Mouse (Mus musculus) CH12.LX (cell line): ENCODE measurements around the gene Krtap8-1. TPM values are rescaled to one million over a fixed set of nuclear protein-coding genes. Genes with fewer than 3 reads are reported as not detected.

ENCODE experiments used
- DNase-seq: peaks from one replicate; pipeline ENCODE4 v3.0.0-alpha.2; 2013; ENCODE audit errors: extremely low read depth
- H3K27ac ChIP-seq: 2 replicates; pipeline ENCODE4 v1.5.1; 2012; ENCODE audit warnings: low read depth, mild to moderate bottlenecking, control low read depth, moderate library complexity; ENCODE audit not compliant: insufficient read depth
- H3K27me3 ChIP-seq: replicated peaks from 2 replicates; pipeline ENCODE3; 2012; ENCODE audit warnings: inconsistent platforms
- H3K36me3 ChIP-seq, 2 experiments: replicated peaks in 1 of 2; 2 replicates each; pipeline versions ENCODE3 to v1.6.1; 2012; ENCODE audit warnings: inconsistent platforms in 1 of 2, low read length in 1 of 2, mild to moderate bottlenecking in 1 of 2, mixed read lengths in 1 of 2, moderate library complexity in 1 of 2; ENCODE audit not compliant: control insufficient read depth in 1 of 2, insufficient read depth in 1 of 2
- H3K4me1 ChIP-seq, 2 experiments: 2 replicates each; pipeline ENCODE4 v1.6.1; 2012; ENCODE audit warnings: inconsistent platforms in 1 of 2, moderate library complexity in 1 of 2; ENCODE audit not compliant: insufficient read depth in 2 of 2, control insufficient read depth in 1 of 2
- H3K4me2 ChIP-seq: 2 replicates; pipeline ENCODE4 v1.6.1; 2012; ENCODE audit warnings: low read depth, mild to moderate bottlenecking, control low read depth; ENCODE audit not compliant: poor library complexity, insufficient read depth, severe bottlenecking
- H3K4me3 ChIP-seq, 3 experiments: fragments of 150-350 bp in 1 of 3; sonication (generic) in 1 of 3; replicated peaks in 1 of 3; 2 replicates each; pipeline versions ENCODE3 to v1.5.1; 2011 to 2012; ENCODE audit warnings: low read depth in 2 of 3, low read length in 2 of 3, mild to moderate bottlenecking in 2 of 3, moderate library complexity in 2 of 3, control low read depth in 1 of 3, improper control_type of control experiment in 1 of 3, inconsistent platforms in 1 of 3, mixed read lengths in 1 of 3; ENCODE audit not compliant: poor library complexity in 1 of 3
- H3K79me2 ChIP-seq: replicated peaks from 2 replicates; pipeline ENCODE4 v1.6.1; 2012; ENCODE audit warnings: mild to moderate bottlenecking, moderate library complexity; ENCODE audit not compliant: control insufficient read depth, poor library complexity, insufficient read depth, severe bottlenecking; ENCODE audit errors: extremely low read depth
- H3K9ac ChIP-seq: 2 replicates; pipeline ENCODE4 v1.6.1; 2012; ENCODE audit warnings: low read depth, mild to moderate bottlenecking, control low read depth, moderate library complexity; ENCODE audit not compliant: insufficient read depth
- H3K9me3 ChIP-seq: replicated peaks from 2 replicates; pipeline ENCODE3; 2012; ENCODE audit warnings: low read length, inconsistent platforms, mixed read lengths
- CHD1 ChIP-seq: IDR thresholded peaks from 2 replicates; pipeline ENCODE4 v1.6.1; 2012; ENCODE audit warnings: low read depth, low read length, improper control_type of control experiment, inconsistent platforms
- CHD2 ChIP-seq: IDR thresholded peaks from 2 replicates; pipeline ENCODE4 v1.6.1; 2011; ENCODE audit warnings: low read length, improper control_type of control experiment
- E2F4 ChIP-seq: IDR thresholded peaks from 2 replicates; pipeline ENCODE4 v1.6.1; 2011; ENCODE audit warnings: low read depth, low read length, improper control_type of control experiment; ENCODE audit not compliant: insufficient replicate concordance
- GABPA ChIP-seq: IDR thresholded peaks from 2 replicates; pipeline ENCODE4 v1.6.1; 2012; ENCODE audit warnings: low read depth, low read length, improper control_type of control experiment, inconsistent platforms; ENCODE audit not compliant: insufficient replicate concordance
- HCFC1 ChIP-seq: IDR thresholded peaks from 2 replicates; pipeline ENCODE4 v1.6.1; 2012; ENCODE audit warnings: low read depth, mild to moderate bottlenecking, inconsistent platforms, low read length, improper control_type of control experiment
- JUND ChIP-seq: conservative IDR thresholded peaks from 2 replicates; pipeline ENCODE4 v1.6.1; 2011; ENCODE audit warnings: low read depth, low read length, improper control_type of control experiment
- KAT2A ChIP-seq: IDR thresholded peaks from 2 replicates; pipeline ENCODE4 v1.6.1; 2012; ENCODE audit warnings: low read length, improper control_type of control experiment, inconsistent platforms; ENCODE audit not compliant: insufficient replicate concordance
- MAFK ChIP-seq: IDR thresholded peaks from 2 replicates; pipeline ENCODE4 v1.6.1; 2011; ENCODE audit warnings: low read length, improper control_type of control experiment; ENCODE audit not compliant: insufficient replicate concordance
- MAX ChIP-seq: IDR thresholded peaks from 2 replicates; pipeline ENCODE4 v1.6.1; 2011; ENCODE audit warnings: low read length, improper control_type of control experiment
- MAZ ChIP-seq: IDR thresholded peaks from 2 replicates; pipeline ENCODE4 v1.6.1; 2012; ENCODE audit warnings: low read depth, mild to moderate bottlenecking, inconsistent platforms, low read length, improper control_type of control experiment, moderate library complexity
- MEF2A ChIP-seq: IDR thresholded peaks from 2 replicates; pipeline ENCODE4 v1.6.1; 2014; ENCODE audit warnings: low read depth, mild to moderate bottlenecking, inconsistent platforms, low read length, improper control_type of control experiment, borderline replicate concordance
- NRF1 ChIP-seq: IDR thresholded peaks from 2 replicates; pipeline ENCODE4 v1.6.1; 2014; ENCODE audit warnings: low read depth, mild to moderate bottlenecking, inconsistent platforms, low read length, improper control_type of control experiment, moderate library complexity
- PAX5 ChIP-seq: IDR thresholded peaks from 2 replicates; pipeline ENCODE4 v1.6.1; 2012; ENCODE audit warnings: low read length, inconsistent platforms, mixed read lengths
- RAD21 ChIP-seq: IDR thresholded peaks from 2 replicates; pipeline ENCODE4 v1.6.1; 2011; ENCODE audit warnings: low read depth, mild to moderate bottlenecking, low read length, improper control_type of control experiment, moderate library complexity
- RCOR1 ChIP-seq: conservative IDR thresholded peaks from 2 replicates; pipeline ENCODE4 v1.6.1; 2012; ENCODE audit warnings: low read depth, mild to moderate bottlenecking, inconsistent platforms, low read length, improper control_type of control experiment
- SIN3A ChIP-seq: IDR thresholded peaks from 2 replicates; pipeline ENCODE4 v1.6.1; 2012; ENCODE audit warnings: low read length, improper control_type of control experiment, inconsistent platforms
- SMC3 ChIP-seq: IDR thresholded peaks from 2 replicates; pipeline ENCODE4 v1.6.1; 2011; ENCODE audit warnings: low read depth, low read length, improper control_type of control experiment
- TBP ChIP-seq: conservative IDR thresholded peaks from 2 replicates; pipeline ENCODE4 v1.6.1; 2011; ENCODE audit warnings: low read depth, low read length, improper control_type of control experiment
- USF1 ChIP-seq: IDR thresholded peaks from 2 replicates; pipeline ENCODE4 v1.6.1; 2014; ENCODE audit warnings: low read depth, mild to moderate bottlenecking, inconsistent platforms, low read length, improper control_type of control experiment
- ZC3H11A ChIP-seq: IDR thresholded peaks from 2 replicates; pipeline ENCODE4 v1.6.1; 2012; ENCODE audit warnings: low read depth, mild to moderate bottlenecking, inconsistent platforms, low read length, improper control_type of control experiment
- dilution Hi-C: fragments of 300-500 bp; cut with MboI; formaldehyde crosslinking; loops from 2 replicates; pipeline ENCODE4 v1.14.3; 2020; ENCODE audit warnings: low sequenced_read_pairs; ENCODE audit not compliant: extremely low pct_unique_long_range_greater_than_20kb, extremely low pct_ligation_motif_present
- in situ Hi-C: fragments of 300-500 bp; cut with MboI; formaldehyde crosslinking; loops from 3 replicates; pipeline ENCODE4 v1.14.3; 2019; ENCODE audit warnings: low sequenced_read_pairs, low pct_ligation_motif_present, low pct_unique_long_range_greater_than_20kb, mixed read lengths
- polyA plus RNA-seq: library from polyadenylated mRNA; unstranded; fragments of >175 nt; gene quantifications from 2 replicates; pipeline ENCODE4 v1.2.1, GENCODE M21; 2012; ENCODE audit warnings: low read depth; ENCODE audit not compliant: insufficient read length
- total RNA-seq, 2 experiments: library from RNA; depleted of rRNA; stranded (reverse); fragments of 300-350 nt in 1 of 2; fragments of >200 nt in 1 of 2; gene quantifications; 2 replicates each; pipeline ENCODE4 v1.2.3; 2012 to 2014

Gene Krtap8-1
- total and polyA plus RNA-seq, 3 experiments: not detected

DNA sequence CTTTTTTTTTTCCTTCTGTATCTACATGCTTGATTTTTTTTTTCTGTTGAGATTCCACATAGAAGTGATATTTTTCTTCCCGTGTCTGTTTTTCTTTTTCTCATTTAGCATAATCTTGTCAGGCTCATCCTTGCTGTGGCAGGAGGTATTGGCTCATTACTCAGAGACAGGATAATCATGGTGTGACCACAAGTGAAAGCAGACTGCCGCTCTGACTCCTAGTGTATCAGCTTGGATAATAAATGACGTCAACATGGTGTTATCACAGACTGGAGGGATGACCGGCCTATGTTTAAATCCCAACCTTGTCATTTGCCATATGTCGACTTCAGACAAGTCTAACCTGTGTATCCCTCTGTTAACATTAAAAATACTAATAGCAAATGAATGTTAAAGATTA, 26.6 kb downstream of the Krtap8-1 start:
- peaks cover 57% of the 10 kb centered on the region for H3K9me3 ChIP-seq
- H3K27ac ChIP-seq: no peak overlapping the region
- H3K27me3 ChIP-seq: no peaks in the 10 kb centered on the region
- dilution Hi-C loops: no loop called here
- no peaks in the 10 kb centered on the region for H3K4me1 ChIP-seq
- H3K9ac ChIP-seq: no peak overlapping the region
- DNase-seq: no peak
- no peak overlapping the region for H3K4me3 ChIP-seq
- TF ChIP-seq SMC3: no peak
- no peak for TF ChIP-seq ZC3H11A
- no peak for TF ChIP-seq SIN3A
- TF ChIP-seq CHD1: no peak
- TF ChIP-seq CHD2: no peak
- no peak for TF ChIP-seq KAT2A
- no peak for TF ChIP-seq MAFK
- TF ChIP-seq RCOR1: no peak
- no peak for TF ChIP-seq GABPA
- TF ChIP-seq USF1: no peak
- no peak for TF ChIP-seq MAZ
- TF ChIP-seq RAD21: no peak
- no peak for TF ChIP-seq PAX5
- TF ChIP-seq E2F4: no peak
- TF ChIP-seq HCFC1: no peak
- no peak for TF ChIP-seq MAX
- TF ChIP-seq JUND: no peak
- TF ChIP-seq TBP: no peak
- TF ChIP-seq NRF1: no peak
- TF ChIP-seq MEF2A: no peak
- H3K4me2 ChIP-seq: no peak overlapping the region
- in situ Hi-C loops: no loop called here
- H3K36me3 ChIP-seq: no peaks in the 10 kb centered on the region
- H3K79me2 ChIP-seq: no peaks in the 10 kb centered on the region

Other genes starting within 250 kb of the Krtap8-1 start
- not detected in 2 replicates for gene Krtap21-1, start 84.1 kb downstream of the Krtap8-1 start, total RNA-seq (2012; rRNA removed)
- gene Krtap21-1, start 84.1 kb downstream of the Krtap8-1 start, total RNA-seq (2014; rRNA removed): not detected in 2 replicates
- not detected in 2 replicates for gene Krtap21-1, start 84.1 kb downstream of the Krtap8-1 start, polyA plus RNA-seq
- gene Krtap6-2, start 67.8 kb downstream of the Krtap8-1 start, total RNA-seq (2012; rRNA removed): not detected in 2 replicates
- not detected in 2 replicates for gene Krtap6-2, start 67.8 kb downstream of the Krtap8-1 start, total RNA-seq (2014; rRNA removed)
- not detected in 2 replicates for gene Krtap6-2, start 67.8 kb downstream of the Krtap8-1 start, polyA plus RNA-seq
- gene Krtap7-1, start 20.4 kb upstream of the Krtap8-1 start, total RNA-seq (2012; rRNA removed): not detected in 2 replicates
- not detected in 2 replicates for gene Krtap7-1, start 20.4 kb upstream of the Krtap8-1 start, total RNA-seq (2014; rRNA removed)
- gene Krtap7-1, start 20.4 kb upstream of the Krtap8-1 start, polyA plus RNA-seq: not detected in 2 replicates
- gene Krtap11-1, start 83.2 kb upstream of the Krtap8-1 start, total RNA-seq (2012; rRNA removed): not detected in 2 replicates
- gene Krtap11-1, start 83.2 kb upstream of the Krtap8-1 start, total RNA-seq (2014; rRNA removed): not detected in 2 replicates
- not detected in 2 replicates for gene Krtap11-1, start 83.2 kb upstream of the Krtap8-1 start, polyA plus RNA-seq